Mouse (Mus musculus) stomach, postnatal 0 days (tissue): ENCODE measurements at regions not wholly inside any gene's neighbourhood (a gene's known extent, or its start where the extent isn't known, plus 50 kb on each side); places are given as distances from the start of the nearest gene placed in this dataset.
"Not testable (repeated sequence)": the region's sequence is repeated elsewhere in the genome, so short reads cannot be mapped to it uniquely, and the experiment has no call there.

Experiments used
- ATAC-seq: fragments of 200-750 bp; cut with Nextera tagmentation; 2 replicates; pipeline ENCODE4 v1.8.0; 2017; ENCODE audit not compliant: low FRiP score, low TSS enrichment
- DNase-seq: peaks from one replicate; pipeline ENCODE4 v3.0.0-alpha.2; 2016; ENCODE audit warnings: low spot score
- H3K27ac ChIP-seq: fragments of 300-500 bp; sonication (generic); replicated peaks from 2 replicates; pipeline ENCODE4 v1.5.1; 2014; ENCODE audit warnings: mild to moderate bottlenecking, control low read depth
- H3K27me3 ChIP-seq: fragments of 300-500 bp; sonication (generic); 2 replicates; pipeline ENCODE4 v1.6.1; 2014; ENCODE audit warnings: low read length; ENCODE audit not compliant: control insufficient read depth, insufficient read depth
- H3K36me3 ChIP-seq: fragments of 300-500 bp; sonication (generic); 2 replicates; pipeline ENCODE4 v1.6.1; 2014; ENCODE audit warnings: low read length, mixed read lengths; ENCODE audit not compliant: control insufficient read depth, insufficient read depth
- H3K4me1 ChIP-seq: fragments of 300-500 bp; sonication (generic); replicated peaks from 2 replicates; pipeline ENCODE4 v1.6.1; 2014; ENCODE audit warnings: antibody characterized with exemption; ENCODE audit not compliant: control insufficient read depth, insufficient read depth
- H3K4me2 ChIP-seq: fragments of 300-500 bp; sonication (generic); replicated peaks from 2 replicates; pipeline ENCODE4 v1.6.1; 2014; ENCODE audit warnings: low read depth, mild to moderate bottlenecking, control low read depth, moderate library complexity
- H3K4me3 ChIP-seq: fragments of 300-500 bp; sonication (generic); 2 replicates; pipeline ENCODE4 v1.5.1; 2014; ENCODE audit warnings: low read depth, low read length, control low read depth
- H3K9ac ChIP-seq: fragments of 300-500 bp; sonication (generic); 2 replicates; pipeline ENCODE4 v1.6.1; 2014; ENCODE audit warnings: mild to moderate bottlenecking, low read length, control low read depth, mixed read lengths
- H3K9me3 ChIP-seq: fragments of 300-500 bp; sonication (generic); 2 replicates; pipeline ENCODE4 v1.6.1; 2016; ENCODE audit warnings: low read length; ENCODE audit not compliant: control insufficient read depth
- WGBS: fragments of 180-500 bp; shearing (Covaris S2); extraction: QIAGEN DNeasy Blood & Tissue Kit; methylation state at CpG from one replicate; pipeline ENCODE4 v1.1.7; 2014; 5-methylcytosine and 5-hydroxymethylcytosine counted together

- ATAC-seq, H3K36me3 ChIP-seq, H3K27me3 ChIP-seq, H3K4me3 ChIP-seq, H3K4me1 ChIP-seq, H3K9ac ChIP-seq, DNase-seq, H3K27ac ChIP-seq, H3K9me3 ChIP-seq, H3K4me2 ChIP-seq: not testable (repeated sequence)
- 95% methylated on average over 19 of the region's 19 CpGs for WGBS
These were observed 60.1 kb upstream of the Prl2c3 start for GRCm38 (mm10) chr13:12859930-12860329.
